Mouse (Mus musculus): ENCODE data around the gene Alg12.

- TF ChIP-seq CTCF (IDR thresholded peaks at IDR 0.05; ENCODE audit: extremely low read depth, insufficient read depth, low read length) = no peak
- no peak for TF ChIP-seq POLR2A (IDR thresholded peaks at IDR 0.05; ENCODE audit: extremely low read depth, insufficient read depth, low read length)
Observed at GRCm38 (mm10) chr15:88836571-88836970, 17.5 kb upstream of the Alg12 start.
